Mouse (Mus musculus): ENCODE data around the gene Tacstd2. TPM values are rescaled to one million over a fixed set of nuclear protein-coding genes. Genes with fewer than 3 reads are reported as not detected.
"Not testable (repeated sequence)": the region's sequence is repeated elsewhere in the genome, so short reads cannot be mapped to it uniquely, and the experiment has no call there.

Gene Tacstd2
- polyA plus RNA-seq, 1 experiment from 2014 or later, result 16.8 TPM

DNA sequence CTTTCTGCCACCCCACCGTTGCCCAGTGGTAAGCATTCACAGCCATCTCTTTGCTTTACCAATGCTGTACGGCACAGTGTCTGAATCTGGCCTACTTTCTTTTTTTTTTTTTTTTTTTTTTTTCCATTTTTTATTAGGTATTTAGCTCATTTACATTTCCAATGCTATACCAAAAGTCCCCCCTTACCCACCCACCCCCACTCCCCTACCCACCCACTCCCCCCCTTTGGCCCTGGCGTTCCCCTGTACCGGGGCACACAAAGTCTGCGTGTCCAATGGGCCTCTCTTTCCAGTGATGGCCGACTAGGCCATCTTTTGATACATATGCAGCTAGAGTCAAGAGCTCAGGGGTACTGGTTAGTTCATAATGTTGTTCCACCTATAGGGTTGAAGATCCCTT, 33.7 kb downstream of the Tacstd2 start:
- WGBS, result 98% methylated on average over 2 of the region's 6 CpGs
- peak; percentile 74; the same call in 1 of the 2 replicates for ATAC-seq (ENCODE audit: borderline replicate concordance, extremely low read depth, low FRiP score, low TSS enrichment)
- not testable (repeated sequence) for H3K4me3 ChIP-seq, H3K27ac ChIP-seq, H3K36me3 ChIP-seq, H3K4me2 ChIP-seq, H3K4me1 ChIP-seq, H3K27me3 ChIP-seq, H3K9me3 ChIP-seq, H3K9ac ChIP-seq

DNA sequence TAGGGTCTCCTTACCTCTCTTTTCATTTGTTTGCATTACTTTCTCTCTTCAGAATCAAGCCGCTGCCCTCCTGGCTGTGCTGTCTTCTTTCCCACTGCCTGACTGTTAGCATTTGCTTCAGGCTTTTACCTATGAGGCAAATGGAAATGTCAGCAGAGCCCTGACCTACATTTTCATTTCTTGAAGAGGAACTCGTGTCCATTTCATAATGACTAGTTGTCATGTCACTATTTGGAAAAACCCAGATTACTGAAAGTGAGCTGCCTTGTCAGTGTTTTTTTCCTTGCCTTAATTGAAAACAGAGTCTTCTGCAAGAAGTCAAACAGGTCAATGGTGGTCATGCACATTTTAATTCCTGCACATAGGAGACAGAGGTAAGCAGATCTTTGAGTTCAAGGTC, 43.8 kb downstream of the Tacstd2 start, which contains the start of gene Il23r:
TSS of gene Il23r (minus strand) at position 101 of the 400 bp plus-strand sequence.
- H3K9me3 ChIP-seq, result no peaks in the 10 kb centered on the region
- no peaks in the 10 kb centered on the region for H3K36me3 ChIP-seq
- H3K4me1 ChIP-seq, result no peaks in the 10 kb centered on the region
- no peak for ATAC-seq (ENCODE audit: borderline replicate concordance, extremely low read depth, low FRiP score, low TSS enrichment)
- no peak within 1 kb of the TSS for H3K27ac ChIP-seq
- H3K9ac ChIP-seq, result no peak within 1 kb of the TSS
- no peak within 1 kb of the TSS for H3K4me3 ChIP-seq
- 69% methylated on average over 2 of the region's 2 CpGs for WGBS
- H3K27me3 ChIP-seq, result no peaks in the 10 kb centered on the region
- no peak within 1 kb of the TSS for H3K4me2 ChIP-seq

Other genes with a start within 250 kb of the Tacstd2 start
- 0.06 and 0.54 TPM in 2 replicates for gene Il12rb2, start 159.6 kb downstream of the Tacstd2 start, polyA plus RNA-seq (2015; fragmentation: Nextera tagmentation; extraction: Ambion mirVana)
- gene Il23r, start 43.9 kb downstream of the Tacstd2 start, polyA plus RNA-seq (2015; fragmentation: Nextera tagmentation; extraction: Ambion mirVana), result not detected in 2 replicates

All from lung, embryonic 15.5 days (tissue).